Mouse (Mus musculus) urinary bladder, postnatal 36 days (tissue): ENCODE measurements around the gene Herpud2.

Experiments used
- DNase-seq, 2 experiments: peaks; one replicate each; pipeline ENCODE4 v3.0.0; 2022; ENCODE audit warnings: low spot score in 2 of 2, mixed read lengths in 1 of 2

Herpud2 gene

DNA sequence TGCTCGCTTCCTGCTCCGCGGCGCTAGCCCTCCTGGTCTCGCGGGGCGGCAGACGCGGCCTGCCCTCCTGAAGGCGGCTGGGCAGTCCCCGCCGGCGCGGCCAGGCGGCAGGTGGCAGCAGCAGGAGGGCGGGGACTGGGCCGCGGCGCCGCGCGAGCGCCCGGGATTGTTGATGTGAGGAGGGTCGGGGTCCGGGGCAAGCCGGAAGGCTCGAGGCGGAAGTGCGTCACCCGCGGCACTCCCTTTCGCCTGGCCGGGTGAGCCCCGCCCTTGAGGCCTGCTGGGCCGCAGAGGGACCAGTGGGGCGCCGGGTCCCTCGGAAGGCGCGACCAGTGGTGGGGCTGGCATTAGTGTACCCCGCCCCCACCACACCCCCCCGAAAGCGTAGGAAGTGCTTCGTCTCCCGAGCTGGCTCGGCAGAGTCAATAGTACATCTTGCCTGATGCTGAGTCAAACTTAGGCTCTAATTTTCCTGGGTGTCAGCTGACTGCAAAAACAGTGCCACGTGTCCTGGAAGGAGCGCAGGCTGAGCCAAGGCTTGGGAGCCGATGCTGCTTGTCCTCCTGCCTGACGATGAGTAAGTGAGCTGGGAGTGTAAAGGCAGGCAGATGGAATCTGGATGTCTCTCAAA is at the start of gene Herpud2:
Gene Herpud2, minus strand, starts transcription at position 210 of the 631 bp plus-strand sequence.
- DNase-seq = peak; percentile 86 to 94

DNA sequence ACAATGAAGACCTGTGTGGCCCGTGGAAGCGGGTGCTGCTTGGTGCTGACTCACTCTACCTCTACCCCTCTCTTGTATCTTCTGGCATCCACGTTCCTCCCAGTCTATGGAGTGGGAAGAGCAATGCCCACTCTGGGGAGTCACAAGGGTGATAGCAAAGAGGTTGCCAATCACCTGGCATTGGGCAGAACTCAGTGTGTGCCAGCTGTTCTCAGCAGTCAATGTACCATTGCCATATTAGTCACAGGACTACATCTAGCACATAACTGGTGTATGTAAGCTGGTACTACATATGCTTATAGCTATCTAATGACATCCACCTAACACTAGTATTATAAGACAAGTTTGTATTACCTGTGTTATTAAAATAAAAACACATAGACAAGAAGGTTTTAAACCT is 49.4 kb upstream of the Herpud2 start:
- no peak for DNase-seq

DNA sequence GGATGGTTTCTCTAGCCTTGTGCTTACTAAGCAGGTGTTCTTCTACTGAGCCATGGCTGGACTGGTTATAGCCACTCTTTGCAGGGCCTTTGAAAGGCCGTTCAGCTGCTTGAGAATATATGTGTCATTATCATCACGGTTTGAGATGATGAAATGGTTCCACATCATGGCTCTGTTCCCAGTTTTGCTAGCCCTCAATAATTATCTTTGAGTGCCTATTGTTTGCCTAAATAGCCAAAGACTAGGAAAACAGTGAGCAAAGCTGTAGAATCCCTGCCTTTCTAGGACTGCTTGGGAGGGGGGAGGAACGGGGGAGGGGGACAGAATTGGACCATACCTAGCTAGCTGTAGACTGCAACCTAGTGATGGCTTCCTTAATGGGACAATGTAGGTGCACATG is 48.5 kb upstream of the Herpud2 start:
- no peak for DNase-seq

DNA sequence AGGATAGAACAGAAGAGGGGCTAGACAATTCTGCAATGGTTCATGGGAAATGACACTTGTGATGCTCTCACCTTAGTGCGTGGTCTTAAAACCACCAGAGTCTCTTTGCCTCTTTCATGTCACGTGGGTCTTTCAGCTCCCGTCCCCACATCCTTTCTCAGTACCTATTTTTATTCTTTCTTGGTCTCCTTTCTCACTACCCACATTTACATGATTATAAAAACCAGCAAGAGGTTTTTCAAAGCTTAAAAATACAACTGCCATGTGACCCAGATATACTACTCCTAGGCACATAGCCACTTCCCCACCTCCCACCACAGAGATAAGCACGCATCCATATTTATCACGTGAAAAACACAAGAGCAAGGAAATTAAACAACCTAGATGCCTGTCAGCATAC is 45.1 kb upstream of the Herpud2 start:
- DNase-seq = no peak

DNA sequence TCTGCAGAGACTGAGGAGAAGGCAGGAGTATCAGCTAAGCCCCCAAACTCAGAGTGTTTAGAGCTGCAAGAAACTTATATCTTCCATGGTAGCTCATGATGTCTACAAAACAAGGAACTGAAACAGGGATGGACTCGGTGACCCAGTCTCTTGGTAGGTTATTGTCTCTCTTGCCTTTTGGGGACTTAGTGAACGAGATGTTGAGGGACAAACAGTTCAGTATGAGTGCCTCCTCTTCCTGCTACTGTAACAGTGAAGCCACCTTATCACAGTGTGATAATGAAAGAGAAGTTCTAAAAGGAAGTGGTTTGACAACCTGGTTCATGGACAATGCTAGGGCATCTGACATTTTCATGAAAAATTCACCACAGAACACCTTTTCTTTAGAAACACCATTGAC is 40.0 kb upstream of the Herpud2 start:
- DNase-seq = no peak

DNA sequence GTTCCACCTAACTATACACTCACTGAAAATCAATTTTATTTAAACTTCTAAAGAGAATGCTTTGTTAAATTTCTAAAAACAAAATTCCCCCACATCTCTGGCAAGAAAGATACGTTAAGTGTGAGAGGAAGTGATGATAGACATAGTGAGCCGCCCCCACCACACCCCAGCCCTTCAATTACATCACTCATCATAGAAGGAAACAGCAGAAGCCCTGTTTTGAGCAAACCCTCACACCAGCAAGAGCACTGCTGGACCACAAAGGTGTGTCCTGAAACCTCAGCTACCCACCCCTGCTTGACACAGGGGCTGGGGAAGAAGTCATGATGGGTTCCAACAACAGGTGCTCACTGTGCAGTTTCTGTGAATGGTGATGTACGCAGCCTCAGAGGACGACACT is 34.9 kb upstream of the Herpud2 start:
- DNase-seq = no peak

DNA sequence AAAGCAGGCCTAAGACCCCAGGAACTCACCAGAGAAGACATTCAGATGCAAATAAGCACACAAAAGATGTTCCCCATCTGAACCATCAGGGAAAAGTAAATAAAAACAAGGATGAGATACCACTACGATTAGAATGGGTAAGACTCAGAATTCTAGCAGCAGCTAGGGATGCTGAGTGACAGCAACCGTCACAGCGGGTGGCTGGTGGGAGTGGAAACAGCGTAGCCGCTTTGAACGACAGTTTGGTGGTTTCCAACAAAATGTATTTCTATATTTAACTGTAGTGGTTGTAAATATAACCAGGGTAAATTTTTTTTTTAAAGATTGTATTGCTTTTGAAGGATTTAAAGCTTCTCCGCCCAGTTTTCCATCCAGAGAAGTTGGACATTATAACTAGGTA is 34.2 kb upstream of the Herpud2 start:
- DNase-seq = no peak

DNA sequence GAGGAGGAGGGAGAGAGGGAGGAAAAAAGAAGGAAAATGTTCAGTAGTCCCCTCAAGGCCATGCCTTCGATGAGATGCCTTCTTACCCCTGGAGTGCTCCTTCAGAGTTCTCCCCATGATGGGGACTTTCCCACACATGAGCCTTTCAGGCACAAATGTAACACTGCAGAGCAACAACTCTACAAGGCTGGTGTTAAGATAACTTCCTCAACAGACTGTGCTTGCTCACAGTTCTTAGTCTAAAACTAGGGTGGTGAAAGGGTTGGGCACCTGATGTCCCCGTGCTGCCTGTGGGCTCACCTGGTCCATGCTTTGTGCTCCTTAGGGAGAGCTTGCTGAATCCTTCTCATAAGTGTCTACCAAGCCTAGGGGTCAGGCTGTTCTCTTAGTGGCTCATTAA is 33.0 kb upstream of the Herpud2 start:
- no peak for DNase-seq

DNA sequence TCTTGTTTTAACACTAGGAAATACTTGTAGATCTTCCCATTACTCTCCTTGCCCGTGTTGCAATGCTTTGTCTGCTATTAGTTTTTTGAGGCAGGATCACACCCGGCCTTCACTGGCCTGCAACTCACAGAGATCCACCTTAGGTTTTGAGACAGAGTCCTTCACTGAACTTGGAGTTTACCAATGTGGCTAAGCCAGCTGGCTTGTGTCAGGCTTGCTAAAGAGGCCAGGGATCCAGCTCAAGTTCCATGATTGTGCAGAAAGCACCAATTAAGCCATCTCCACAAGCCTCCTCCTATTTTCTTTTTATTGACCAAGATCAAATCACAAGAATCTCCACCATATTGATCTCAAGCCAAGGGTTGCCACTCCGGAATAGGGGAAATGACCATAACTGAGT is 26.4 kb upstream of the Herpud2 start:
- no peak for DNase-seq

DNA sequence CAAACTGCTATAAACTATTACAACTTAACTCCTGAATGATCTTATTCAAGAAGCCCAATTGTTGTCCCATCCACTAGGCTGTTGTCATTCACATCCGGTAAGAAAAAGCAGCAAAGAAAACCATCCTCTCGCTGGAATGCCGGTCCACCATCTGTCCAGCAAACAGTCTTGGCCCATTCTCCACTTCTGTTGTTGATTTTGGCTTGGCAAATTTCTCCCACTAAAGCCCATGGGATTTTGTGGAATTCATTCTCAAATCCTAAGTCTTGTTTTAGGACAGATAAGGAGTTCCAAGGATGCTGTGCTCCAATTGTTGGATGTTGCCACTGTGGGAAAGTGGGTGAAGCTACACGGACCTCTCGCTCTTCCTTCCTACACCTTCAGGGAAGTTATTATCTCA is 25.6 kb upstream of the Herpud2 start:
- peak in 1 of 2 experiments; percentile 8 for DNase-seq

DNA sequence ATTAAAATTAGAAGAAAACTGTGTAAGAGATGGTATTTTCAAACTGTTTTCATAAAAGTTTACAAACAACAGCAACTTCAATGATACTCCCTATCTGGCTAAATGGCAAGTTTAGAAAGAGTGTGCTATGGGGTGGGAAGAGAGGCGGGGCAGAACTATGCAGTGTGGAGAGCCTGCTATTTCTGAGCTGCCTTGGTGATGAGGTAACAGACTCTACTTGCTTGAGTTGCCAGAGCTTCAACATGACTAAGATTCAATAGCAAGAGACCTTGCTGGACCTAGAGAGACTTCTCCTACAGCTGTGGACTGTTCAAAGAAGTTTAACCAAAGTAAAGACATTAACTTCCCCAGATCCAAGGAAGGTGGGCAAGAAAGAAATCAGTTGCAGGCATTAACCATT is 24.9 kb upstream of the Herpud2 start:
- DNase-seq = no peak

DNA sequence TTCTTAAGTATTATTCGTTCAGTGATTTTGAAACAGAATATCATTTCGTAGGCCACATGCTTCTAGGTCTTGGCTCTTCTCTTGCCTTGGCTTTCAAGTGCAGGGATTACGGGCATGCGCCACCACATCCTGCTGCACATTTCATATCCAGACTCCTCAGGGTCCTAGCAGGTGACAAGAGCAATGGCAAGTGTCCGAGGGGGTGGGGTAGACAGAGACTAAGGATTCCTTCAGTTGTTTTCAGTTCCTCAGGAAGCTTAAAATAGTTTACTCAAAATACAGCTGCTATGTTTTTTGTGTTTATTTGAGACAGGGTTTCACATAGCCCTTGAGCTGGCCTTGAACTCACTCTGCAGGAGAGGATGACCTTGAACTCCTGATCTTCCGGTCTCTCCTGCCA is 24.4 kb upstream of the Herpud2 start:
- no peak for DNase-seq

DNA sequence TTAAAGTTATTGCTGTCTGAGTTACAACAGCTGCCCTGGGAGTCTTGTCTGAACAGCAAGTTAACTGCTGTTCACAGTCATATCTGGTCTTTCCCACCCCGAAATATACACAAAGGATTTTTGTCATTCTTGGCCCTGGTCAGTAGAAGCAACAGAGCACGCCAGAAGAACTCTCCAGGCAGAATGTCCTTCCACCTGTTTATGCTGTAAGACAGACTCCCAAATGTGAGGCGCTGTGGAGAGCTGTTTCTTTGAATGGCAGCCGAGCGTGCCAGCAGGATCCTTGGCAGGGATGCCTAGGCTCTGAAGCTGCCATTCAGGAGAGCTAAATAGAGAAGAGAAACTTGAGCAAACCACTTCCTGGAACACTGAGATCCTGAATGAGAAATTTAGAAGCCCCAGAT is 23.4 kb upstream of the Herpud2 start:
- DNase-seq = peak; percentile 12 to 63

DNA sequence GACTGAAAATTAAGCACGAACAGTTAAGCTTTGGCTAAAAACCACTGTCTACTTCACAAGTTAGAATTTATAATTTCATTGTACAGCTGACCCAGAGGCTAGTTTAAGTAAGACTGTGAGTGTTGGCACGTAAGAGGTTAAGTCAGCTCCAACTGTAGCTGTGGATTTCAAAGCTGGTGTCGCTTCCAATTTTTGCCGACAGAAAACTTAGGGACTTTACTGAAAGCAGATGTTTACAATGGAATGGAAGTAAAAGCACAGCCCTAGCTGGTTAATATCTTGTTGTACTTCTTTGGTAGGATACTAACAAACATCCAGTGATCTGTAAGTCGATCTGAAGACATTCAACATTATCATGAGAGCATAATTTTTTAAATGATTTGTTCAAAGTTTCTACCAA is 23.0 kb upstream of the Herpud2 start:
- no peak for DNase-seq

DNA sequence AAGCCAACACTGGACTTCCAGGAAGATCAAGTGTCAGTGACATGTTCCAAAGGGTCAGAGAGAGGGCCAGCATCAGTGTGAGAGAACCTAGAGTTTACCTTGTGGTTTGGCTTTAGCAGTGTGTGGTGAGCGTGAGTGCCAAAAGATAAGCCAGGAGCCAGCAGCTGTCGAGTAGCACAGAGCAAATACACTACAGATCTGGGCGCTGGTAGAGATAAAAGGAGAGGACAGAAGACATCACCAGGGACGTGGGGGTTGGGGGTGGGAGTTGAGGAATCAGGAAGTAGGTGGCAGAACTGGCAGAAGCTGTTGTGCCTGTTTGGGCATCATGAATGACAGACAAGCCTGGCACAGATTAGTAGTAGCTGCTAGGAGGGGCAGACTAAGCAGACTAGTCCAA is 21.6 kb upstream of the Herpud2 start:
- peak; percentile 33 to 52 for DNase-seq

DNA sequence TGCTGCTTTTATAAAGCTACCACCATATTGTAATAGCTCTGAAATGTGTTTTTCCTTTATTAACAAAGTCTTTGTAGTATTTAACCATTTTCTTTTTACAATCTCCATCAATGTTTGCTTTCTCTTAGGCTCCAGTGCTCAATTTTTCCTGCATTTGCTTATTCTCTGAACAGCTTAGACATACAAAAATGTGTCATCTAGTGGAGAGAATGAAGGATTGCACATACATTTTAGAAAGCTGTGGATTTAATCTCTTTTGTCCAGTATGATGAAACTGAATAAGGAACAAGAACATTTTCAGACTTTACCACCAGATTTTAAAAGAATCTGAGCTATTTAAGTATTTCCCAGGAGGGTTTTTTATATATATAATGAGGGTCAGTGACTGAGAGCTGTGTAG is 18.0 kb upstream of the Herpud2 start:
- no peak for DNase-seq

DNA sequence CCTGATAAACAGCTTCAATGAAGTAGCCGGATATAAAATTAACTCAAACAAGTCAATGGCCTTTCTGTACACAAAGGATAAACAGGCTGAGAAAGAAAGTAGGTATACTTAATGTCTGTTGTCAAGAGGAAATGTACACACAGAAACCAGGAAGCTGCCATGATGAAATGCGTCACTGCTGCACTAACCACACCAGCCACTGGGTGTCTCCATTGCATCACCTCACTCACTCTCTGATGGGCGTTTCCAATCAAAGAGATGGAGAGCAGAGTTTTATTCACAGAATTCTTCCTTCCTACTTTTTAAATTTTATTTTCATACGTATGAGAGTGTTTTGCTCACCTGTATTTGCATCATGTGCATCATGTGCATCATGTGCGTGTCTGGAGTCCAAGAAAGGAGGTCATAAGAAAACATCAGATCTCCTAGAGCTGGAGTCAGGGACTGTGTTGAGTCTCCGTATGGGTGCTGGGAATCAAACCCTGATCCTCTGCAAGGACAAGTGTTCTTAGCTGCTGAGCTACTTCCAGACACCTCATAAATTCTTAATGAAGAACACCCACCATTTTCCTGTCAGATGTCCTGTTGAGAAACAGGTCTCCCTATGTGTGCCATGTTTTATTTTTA is 16.0 kb upstream of the Herpud2 start:
- DNase-seq = peak; percentile 76

DNA sequence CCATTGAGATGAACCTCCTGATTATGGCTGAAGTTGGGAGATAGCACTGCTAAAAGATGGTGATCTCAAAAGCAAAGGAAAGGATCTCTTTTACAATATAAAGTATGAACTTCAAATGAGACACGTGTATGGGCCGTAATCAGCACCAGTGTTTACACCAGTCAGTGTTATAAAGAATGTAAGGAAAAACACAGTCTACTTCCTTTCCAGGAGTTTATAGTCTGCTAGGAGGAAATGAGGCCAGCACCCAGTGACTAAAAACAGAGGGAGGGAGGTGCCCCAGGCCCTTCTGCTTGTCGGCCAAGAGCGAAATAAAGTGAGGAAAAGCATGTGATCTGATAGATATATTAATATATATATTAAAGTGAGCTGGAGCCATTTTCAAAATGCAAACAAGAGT is 6.6 kb upstream of the Herpud2 start:
- DNase-seq = no peak

DNA sequence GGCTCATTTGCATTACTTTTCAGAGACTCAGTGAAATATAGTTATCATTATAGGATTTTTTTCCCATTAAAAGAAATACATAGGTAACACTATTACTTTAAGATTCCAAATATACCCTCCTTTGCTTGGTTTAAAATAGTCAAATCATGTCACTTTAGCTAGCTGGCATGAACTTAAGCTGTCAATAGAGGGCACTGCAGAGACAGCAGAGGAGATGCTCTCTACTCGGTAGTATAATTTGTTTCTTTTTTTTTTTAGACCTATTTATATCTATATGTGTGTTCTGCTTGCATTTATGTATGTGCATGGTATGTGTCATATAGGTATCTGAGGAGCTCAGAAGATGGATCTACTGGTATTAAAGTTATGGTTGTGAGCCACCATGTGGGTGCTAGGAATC is 4.8 kb upstream of the Herpud2 start:
- DNase-seq = no peak

DNA sequence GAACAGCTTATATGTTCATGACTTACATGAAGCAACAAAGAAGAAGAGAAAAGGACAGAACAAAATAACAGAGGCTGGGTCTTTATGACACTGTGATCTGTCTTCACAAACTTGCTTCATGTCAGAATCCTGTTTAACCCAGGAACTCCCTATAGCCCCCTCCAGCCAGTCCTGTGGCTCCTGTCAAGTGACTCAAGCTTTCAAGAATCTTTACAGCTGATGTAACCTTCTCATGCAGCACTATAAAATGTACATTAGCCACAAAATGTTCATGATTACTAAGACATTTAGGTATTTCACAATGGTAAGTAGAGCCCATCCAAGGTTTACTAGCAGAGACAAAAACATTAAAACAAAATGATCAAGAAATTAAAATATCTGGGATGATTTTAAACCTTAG is 1.4 kb upstream of the Herpud2 start:
- no peak for DNase-seq

DNA sequence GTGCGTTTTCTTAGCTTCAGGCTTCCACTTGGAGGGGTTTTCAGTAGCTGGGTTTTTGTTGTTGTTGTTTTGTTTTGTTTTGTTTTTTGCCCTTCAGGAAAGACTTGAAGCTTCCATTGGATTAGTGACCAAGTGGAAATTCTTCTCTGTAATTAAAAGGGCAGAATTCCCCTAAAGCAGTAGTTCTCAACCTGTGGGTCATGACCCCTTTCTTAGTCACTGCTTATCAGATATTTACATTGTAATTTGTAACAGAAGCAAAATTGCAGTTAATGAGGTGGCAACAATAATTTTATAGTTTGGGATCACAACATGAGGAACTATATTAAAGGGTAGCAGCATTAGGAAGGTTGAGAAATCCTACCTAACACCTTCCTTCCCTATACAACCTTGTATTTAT is 837 bp upstream of the Herpud2 start:
- DNase-seq = no peak

DNA sequence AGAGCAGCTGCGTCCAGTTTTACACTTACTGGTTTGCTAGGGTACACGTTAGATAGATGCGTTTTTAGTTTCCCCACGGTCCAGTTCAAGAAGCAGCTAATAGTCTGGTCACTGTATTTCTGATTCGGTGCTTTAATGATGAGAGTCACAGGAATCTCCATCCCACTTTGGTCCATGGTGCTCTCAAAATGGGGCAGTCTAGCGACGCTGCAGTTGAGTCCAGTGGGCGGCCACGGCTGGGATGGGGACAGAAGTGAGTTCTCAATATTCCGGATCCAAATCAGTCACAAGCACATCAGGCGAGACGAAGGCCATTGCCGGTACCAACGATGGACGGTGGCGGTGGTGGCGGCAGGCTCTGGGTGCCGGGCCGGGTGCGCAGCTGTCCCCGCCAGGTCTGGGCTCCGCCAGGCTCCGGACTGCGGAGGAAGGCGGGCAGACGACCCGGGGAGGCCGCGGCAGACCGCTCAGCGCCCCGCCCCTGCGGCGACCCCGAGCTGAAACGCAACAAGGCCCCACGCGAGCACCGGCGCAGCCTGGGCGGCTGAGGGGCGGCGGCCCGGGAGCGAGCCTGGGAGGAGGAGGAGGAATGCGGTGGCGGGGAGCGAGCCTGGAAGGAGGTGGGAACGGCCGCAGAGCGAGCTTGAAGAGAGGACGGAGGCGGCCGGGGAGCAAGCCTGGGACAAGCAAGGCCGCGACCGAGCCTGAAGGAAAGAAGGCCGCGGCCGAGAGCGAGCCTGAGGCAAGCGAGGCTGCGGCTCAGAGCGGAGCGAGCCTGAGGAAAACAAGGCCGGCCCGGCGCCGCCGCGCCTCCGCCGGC is 619 bp downstream of the Herpud2 start:
- DNase-seq = peak in 1 of 2 experiments; percentile 71

DNA sequence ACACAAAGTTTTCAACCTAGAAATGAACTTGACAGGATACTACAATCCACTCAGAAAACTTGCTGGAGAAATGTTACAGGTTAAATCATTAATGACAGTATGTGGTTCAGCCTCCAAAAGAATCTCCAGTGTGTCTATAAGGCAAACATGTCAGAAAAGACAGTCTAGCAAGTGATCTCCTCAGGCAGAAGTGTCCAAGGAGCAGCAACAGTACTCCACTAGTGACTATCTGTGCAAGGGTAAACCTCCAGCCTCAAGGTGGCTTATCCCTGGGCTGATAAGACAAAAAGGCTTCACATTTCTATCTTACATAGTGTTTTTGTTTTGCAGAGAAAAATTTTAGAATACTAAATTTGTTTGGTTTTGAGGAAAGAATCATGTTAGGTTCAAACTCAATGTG is 2.9 kb downstream of the Herpud2 start:
- no peak for DNase-seq
